Mouse (Mus musculus) kidney, postnatal 36 days (tissue): ENCODE measurements around the gene Nepro.
A peak's percentile ranks its signal among the peaks of the same experiment; 100 is the strongest.

Source experiments
- DNase-seq, 2 experiments: peaks; one replicate each; pipeline ENCODE4 v3.0.0; 2021 to 2022; ENCODE audit warnings: mixed read lengths in 2 of 2

The Nepro gene

DNA sequence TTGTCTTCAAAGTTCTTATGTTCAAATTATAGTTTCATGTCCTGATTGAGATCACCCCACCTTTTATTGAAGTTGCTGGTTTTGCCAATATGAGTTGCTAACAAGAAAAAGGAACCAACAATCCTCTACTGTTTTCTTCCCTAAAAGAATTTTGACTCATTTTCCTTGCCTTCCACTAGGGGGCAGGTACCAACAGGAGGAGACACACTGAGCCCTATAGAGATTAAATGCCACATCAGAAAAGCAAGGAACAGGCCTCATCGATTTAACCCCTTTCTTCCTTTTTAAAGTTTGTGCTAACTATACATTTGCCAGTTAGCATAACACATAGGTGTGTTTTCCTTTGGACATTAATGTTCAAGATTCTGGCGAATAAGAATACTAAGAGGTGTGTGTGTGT is 43.9 kb downstream of the Nepro start:
- DNase-seq, result no peak

DNA sequence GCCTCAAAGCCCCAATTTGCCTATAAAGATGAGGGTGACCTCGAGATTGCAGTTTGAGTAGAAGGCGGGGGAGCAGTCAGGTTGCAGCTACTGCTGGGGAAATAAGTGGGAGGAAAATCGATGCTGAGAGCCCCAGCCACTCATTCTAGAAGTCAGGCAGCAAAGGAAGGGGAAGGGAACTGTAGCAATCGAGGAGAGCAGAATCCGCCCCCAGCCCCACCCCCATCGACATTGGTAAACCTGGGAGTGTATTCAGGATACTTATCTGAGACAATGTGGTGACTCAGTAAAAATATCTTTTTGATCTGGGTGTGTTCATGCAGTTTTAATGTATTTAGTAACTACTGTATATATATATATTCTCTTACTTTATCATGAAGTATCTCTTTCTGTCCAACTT is 48.5 kb downstream of the Nepro start:
- no peak for DNase-seq

DNA sequence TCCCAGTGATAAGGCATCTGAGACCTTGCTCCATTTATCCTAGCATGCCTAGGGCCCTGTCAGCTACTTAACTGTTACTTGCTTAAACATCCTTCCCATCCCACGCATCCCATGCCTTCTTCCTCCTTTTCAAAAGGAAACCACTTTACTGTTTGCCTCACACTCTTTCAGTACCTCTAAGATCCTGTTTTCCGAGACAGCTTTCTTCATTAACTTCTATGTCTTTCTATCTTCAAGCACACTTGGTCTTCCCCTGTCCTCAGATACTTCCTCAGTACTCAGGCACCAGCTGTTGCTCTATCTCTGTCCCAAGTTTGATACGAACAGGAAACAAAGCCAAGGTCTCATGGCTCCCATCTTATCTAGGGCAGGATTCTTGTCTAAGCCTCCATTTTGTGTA is 49.6 kb downstream of the Nepro start:
- DNase-seq, result no peak

DNA sequence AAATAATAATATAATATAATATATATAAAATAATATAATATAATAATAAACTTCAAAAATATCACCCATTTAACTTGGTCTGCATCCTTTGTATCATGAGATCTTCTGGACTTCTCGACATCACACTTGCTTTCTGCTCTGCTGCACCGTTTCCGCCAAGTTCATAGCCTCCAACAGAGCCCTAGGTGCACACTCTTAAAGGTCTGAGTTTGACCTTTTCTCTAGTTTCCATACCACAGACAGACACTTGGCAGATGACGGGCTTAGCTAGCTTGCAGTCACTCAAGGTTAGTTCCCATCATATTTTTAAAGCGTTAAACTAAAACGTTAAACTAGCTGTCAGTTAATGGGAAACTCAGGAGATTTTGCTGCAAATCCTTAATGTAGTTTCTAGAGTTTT is 50.1 kb downstream of the Nepro start:
- no peak for DNase-seq

DNA sequence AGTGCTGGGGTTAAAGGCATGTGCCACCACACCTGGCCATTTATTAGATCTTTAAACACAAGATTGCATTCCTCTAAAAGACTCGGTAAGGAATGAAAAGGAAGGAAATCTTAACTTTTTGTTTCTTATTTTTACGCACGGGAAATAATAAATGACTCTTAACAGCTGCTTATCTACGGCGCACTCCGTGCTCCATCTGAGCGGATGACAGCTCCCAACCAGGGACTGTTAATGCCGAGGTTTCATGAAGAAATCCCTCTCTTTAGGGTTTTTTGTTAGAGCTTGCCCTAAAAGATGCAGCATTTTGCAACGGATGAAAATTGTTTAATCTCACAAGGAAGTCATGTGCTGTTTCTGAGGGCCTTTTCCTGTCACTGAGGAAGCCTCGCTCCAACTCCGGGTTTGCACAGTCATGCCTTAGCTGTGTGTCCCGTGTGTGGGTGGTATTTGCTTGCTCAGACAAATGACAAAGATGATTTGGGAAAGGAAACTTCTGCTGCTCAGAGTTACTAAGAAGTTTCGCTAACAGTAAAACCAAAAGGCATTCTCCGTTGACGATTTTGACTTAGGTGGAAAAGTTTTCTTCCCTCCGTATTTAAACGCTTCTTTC is 54.5 kb downstream of the Nepro start:
- peak; percentile 10 to 44 for DNase-seq

DNA sequence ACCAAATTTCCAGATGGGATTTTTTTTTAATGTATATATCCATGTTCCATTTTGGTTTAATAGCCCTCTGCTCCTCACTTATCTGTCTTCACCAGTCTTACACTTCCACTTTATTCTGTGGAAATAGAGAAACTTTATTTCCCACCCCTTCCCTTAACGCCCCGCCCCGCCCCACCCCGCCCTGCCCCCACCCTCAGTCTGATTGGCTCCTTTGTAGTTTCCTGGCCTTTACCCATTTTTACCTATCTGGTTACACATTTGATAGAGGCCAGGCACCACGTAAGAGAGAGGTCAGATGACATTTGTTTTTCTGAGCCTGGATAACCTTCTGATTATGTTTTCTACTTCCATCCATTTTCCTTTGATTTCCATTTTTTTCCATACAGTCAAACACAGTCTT is 55.4 kb downstream of the Nepro start:
- no peak for DNase-seq

DNA sequence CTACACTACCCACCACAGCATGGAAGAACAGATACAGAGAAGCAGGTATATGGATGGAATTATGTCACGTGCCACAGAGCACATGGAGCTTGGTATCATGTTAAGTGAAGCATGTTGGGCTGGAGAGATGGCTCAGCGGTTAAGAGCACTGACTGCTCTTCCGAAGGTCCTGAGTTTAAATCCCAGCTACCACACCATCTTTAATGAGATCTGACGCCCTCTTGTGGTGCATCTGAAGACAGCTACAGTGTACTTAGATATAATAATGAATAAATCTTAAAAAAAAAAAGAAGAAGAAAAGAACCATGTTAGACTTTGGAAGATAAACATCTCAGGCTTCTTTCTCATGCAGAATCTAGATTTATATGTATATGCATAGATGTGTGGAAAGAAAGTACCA is 56.6 kb downstream of the Nepro start:
- DNase-seq, result no peak
